Mouse (Mus musculus) heart, embryonic 11.5 days (tissue): ENCODE measurements around the gene Vwce. TPM values are rescaled to one million over a fixed set of nuclear protein-coding genes. Genes with fewer than 3 reads are reported as not detected.

Source experiments
- ATAC-seq: fragments of 200-750 bp; cut with Nextera tagmentation; replicated peaks from 2 replicates; pipeline ENCODE4 v1.8.0; 2017; ENCODE audit warnings: moderate library complexity; ENCODE audit not compliant: insufficient number of reproducible peaks, low FRiP score, low TSS enrichment
- H3K27ac ChIP-seq: fragments of 300-500 bp; sonication (generic); 2 replicates; pipeline ENCODE4 v1.5.1; 2014; ENCODE audit warnings: mild to moderate bottlenecking, low read depth, low read length
- H3K27me3 ChIP-seq: fragments of 300-500 bp; sonication (generic); 2 replicates; pipeline ENCODE4 v1.6.1; 2014; ENCODE audit warnings: mild to moderate bottlenecking, low read length, mixed read lengths; ENCODE audit not compliant: control insufficient read depth, insufficient read depth
- H3K36me3 ChIP-seq: fragments of 300-500 bp; sonication (generic); 2 replicates; pipeline ENCODE4 v1.6.1; 2014; ENCODE audit warnings: mild to moderate bottlenecking, low read length, moderate library complexity, mixed read lengths; ENCODE audit not compliant: control insufficient read depth, insufficient read depth
- H3K4me1 ChIP-seq: fragments of 300-500 bp; sonication (generic); 2 replicates; pipeline ENCODE4 v1.6.1; 2014; ENCODE audit warnings: low read length; ENCODE audit not compliant: control insufficient read depth, insufficient read depth
- H3K4me2 ChIP-seq: fragments of 300-500 bp; sonication (generic); 2 replicates; pipeline ENCODE4 v1.6.1; 2014; ENCODE audit warnings: mild to moderate bottlenecking, moderate library complexity
- H3K4me3 ChIP-seq: fragments of 300-500 bp; sonication (generic); 2 replicates; pipeline ENCODE4 v1.5.1; 2014; ENCODE audit warnings: low read depth, low read length
- H3K9ac ChIP-seq: fragments of 300-500 bp; sonication (generic); 2 replicates; pipeline ENCODE4 v1.6.1; 2014; ENCODE audit warnings: mild to moderate bottlenecking, low read depth, low read length, moderate library complexity
- H3K9me3 ChIP-seq: fragments of 300-500 bp; sonication (generic); replicated peaks from 2 replicates; pipeline ENCODE4 v1.6.1; 2016; ENCODE audit warnings: low read length; ENCODE audit not compliant: control insufficient read depth
- WGBS: fragments of 180-500 bp; shearing (Covaris S2); extraction: QIAGEN DNeasy Blood & Tissue Kit; methylation state at CpG from one replicate; pipeline ENCODE4 v1.1.7; 2014; ENCODE audit not compliant: insufficient replicate concordance; 5-methylcytosine and 5-hydroxymethylcytosine counted together
- polyA plus RNA-seq: library from polyadenylated mRNA; unstranded; fragments of >200 nt; fragmentation: Nextera tagmentation; extraction: Ambion mirVana; gene quantifications from 2 replicates; pipeline ENCODE4 v1.2.1, GENCODE M21; 2014

Gene Vwce
- polyA plus RNA-seq, 1 experiment from 2014 or later = 0.46 TPM

GRCm38 (mm10) chr19:10691121-10691520 is 57.1 kb downstream of the Vwce start:
- peaks cover 34% of the 10 kb centered on the region for H3K4me1 ChIP-seq
- H3K4me3 ChIP-seq = no peak overlapping the region
- no peaks in the 10 kb centered on the region for H3K27me3 ChIP-seq
- no peak overlapping the region for H3K4me2 ChIP-seq
- H3K27ac ChIP-seq = no peak overlapping the region
- WGBS = 85% methylated on average over 4 of the region's 4 CpGs
- H3K36me3 ChIP-seq = no peaks in the 10 kb centered on the region
- H3K9me3 ChIP-seq = no peaks in the 10 kb centered on the region
- no peak for ATAC-seq
- no peak overlapping the region for H3K9ac ChIP-seq

DNA sequence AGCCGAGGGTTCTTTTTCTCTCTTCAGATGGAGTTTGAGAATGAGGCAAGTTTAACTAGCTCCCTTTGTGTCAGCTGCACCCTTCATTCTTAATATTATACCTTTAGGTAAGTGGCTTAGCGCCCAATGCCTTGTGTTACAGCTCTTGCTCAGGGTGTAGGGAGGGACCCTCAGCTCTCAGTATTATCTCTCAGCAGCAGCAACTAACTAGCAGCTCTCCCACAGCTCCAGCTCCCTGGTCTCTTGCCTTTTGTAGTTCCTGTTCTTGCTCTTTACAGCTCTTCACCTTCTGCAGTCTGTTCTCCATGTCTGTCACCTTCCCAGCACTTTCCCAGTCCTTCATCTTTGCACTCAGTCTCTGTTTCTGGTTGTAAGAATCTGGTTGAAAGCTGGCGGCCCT is 57.6 kb downstream of the Vwce start:
- no peaks in the 10 kb centered on the region for H3K9me3 ChIP-seq
- 0 out of 2 replicates have a peak overlapping the region, but pooled peaks have one; percentile 9 for H3K4me2 ChIP-seq
- no peaks in the 10 kb centered on the region for H3K36me3 ChIP-seq
- no peak for ATAC-seq
- no peak overlapping the region; the same call in 1 of the 2 replicates for H3K27ac ChIP-seq
- no peak overlapping the region for H3K4me3 ChIP-seq
- 53% methylated on average over 3 of the region's 3 CpGs for WGBS
- no peaks in the 10 kb centered on the region for H3K27me3 ChIP-seq
- H3K4me1 ChIP-seq = peaks cover 34% of the 10 kb centered on the region
- H3K9ac ChIP-seq = peak overlapping the region; percentile 50; the same call in 1 of the 2 replicates

- 86% methylated on average over 4 of the region's 4 CpGs for WGBS
- H3K4me2 ChIP-seq = no peak overlapping the region
- ATAC-seq = no peak
Measured at GRCm38 (mm10) chr19:10692361-10692760, 58.3 kb downstream of the Vwce start.

GRCm38 (mm10) chr19:10693926-10694682 is 60.1 kb downstream of the Vwce start:
- Histone ChIP-seq H3K4me3 (no peak overlapping the region), H3K36me3 (no peaks in the 10 kb centered on the region), H3K4me2 (no peak overlapping the region), H3K27me3 (no peaks in the 10 kb centered on the region), H3K27ac (no peak overlapping the region), H3K9me3 (no peaks in the 10 kb centered on the region), H3K4me1 (peaks cover 49% of the 10 kb centered on the region), H3K9ac (no peak overlapping the region)
- 84% methylated on average over 10 of the region's 10 CpGs for WGBS
- ATAC-seq = no peak

More at GRCm38 (mm10) chr19:10692361-10692760, 58.3 kb downstream of the Vwce start:
- H3K9me3 ChIP-seq = no peaks in the 10 kb centered on the region
- H3K4me3 ChIP-seq = no peak overlapping the region
- no peaks in the 10 kb centered on the region for H3K36me3 ChIP-seq
- H3K9ac ChIP-seq = no peak overlapping the region
- no peak overlapping the region for H3K27ac ChIP-seq
- peaks cover 39% of the 10 kb centered on the region for H3K4me1 ChIP-seq
- no peaks in the 10 kb centered on the region for H3K27me3 ChIP-seq

DNA sequence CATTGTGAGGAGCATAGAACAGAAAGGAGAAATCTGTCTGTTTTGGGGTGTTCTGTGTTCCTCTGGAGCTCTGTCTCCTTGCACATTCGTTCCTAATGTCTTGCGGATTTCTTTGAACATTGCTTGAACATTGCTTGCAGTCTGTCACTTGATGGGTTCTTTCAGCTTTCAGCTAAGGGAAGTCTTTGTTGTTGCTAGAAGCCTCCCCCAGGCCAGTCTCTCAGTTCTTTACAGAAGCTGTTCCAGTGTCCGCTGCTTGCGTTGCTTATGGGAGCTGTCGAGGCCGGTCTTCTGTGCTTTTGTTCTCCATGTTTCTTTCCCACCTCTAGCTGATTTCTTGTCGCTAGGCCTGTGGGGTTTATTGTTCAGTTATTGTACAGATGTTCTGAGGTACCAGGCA is 61.8 kb downstream of the Vwce start:
- no peak overlapping the region for H3K4me2 ChIP-seq
- H3K9ac ChIP-seq = no peak overlapping the region; the same call in 1 of the 2 replicates
- no peak for ATAC-seq
- no peak overlapping the region for H3K4me3 ChIP-seq
- WGBS = 64% methylated on average over 7 of the region's 7 CpGs
- H3K9me3 ChIP-seq = no peaks in the 10 kb centered on the region
- H3K27me3 ChIP-seq = no peaks in the 10 kb centered on the region
- peaks cover 50% of the 10 kb centered on the region for H3K4me1 ChIP-seq
- H3K36me3 ChIP-seq = no peaks in the 10 kb centered on the region
- 0 out of 2 replicates have a peak overlapping the region, but pooled peaks have one; percentile 2 for H3K27ac ChIP-seq

DNA sequence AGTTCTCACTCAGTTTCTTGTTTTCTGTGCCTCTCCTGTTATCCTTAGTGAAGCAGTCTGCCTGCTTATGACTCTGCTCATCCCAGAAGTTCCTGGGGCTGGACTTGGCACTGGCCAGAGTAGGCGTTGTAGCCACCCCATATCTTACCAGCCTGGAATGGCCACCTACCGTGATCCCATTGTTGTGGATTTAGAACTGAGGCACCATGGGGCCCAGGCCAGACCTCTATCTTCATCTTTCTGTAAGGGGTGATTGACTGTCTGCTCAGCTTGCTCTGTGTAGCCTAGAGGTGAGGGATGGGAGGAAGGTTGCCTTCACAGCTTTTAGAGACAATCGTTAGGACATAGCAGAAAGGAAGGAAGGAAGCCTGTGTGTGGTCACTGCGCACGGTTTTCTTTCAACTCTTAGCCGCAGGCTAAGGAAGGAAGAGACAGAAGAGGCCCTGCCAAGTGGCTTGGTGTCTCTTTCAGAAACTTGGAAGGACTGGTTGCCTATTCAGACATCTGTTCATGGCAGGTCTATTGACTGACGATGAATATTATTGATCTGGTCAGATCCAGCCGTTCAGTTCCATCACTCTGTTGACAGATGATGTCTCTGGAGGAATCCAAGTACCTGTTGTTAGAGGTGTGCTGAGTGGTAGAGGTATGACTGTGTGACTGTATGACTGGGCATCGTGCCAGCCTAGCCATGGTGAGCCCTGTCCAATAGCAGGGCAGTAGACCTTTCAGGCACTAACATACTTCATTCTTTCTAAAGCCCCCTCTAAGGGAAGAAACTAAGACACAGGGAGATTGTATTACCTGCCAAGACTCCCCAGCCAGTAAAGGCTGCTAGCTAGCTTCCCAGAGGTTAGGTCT is 64.3 kb downstream of the Vwce start:
- Histone ChIP-seq H3K27ac (no peak overlapping the region), H3K4me2 (no peak overlapping the region), H3K27me3 (no peaks in the 10 kb centered on the region), H3K9ac (no peak overlapping the region), H3K9me3 (no peaks in the 10 kb centered on the region), H3K4me3 (no peak overlapping the region), H3K36me3 (no peaks in the 10 kb centered on the region), H3K4me1 (peaks cover 51% of the 10 kb centered on the region)
- no peak for ATAC-seq
- WGBS = 62% methylated on average over 9 of the region's 9 CpGs

- H3K9me3 ChIP-seq = no peaks in the 10 kb centered on the region
- 45% methylated on average over 9 of the region's 9 CpGs for WGBS
- ATAC-seq = no peak
- no peak overlapping the region for H3K4me2 ChIP-seq
- H3K27me3 ChIP-seq = no peaks in the 10 kb centered on the region
- H3K27ac ChIP-seq = peak overlapping the region; percentile 59
- 0 out of 2 replicates have a peak overlapping the region, but pooled peaks have one; percentile 28 for H3K9ac ChIP-seq
- peaks cover 52% of the 10 kb centered on the region for H3K4me1 ChIP-seq
- H3K36me3 ChIP-seq = no peaks in the 10 kb centered on the region
- H3K4me3 ChIP-seq = no peak overlapping the region
Measured at GRCm38 (mm10) chr19:10699851-10700250, 65.8 kb downstream of the Vwce start.

GRCm38 (mm10) chr19:10701013-10701726 is 67.2 kb downstream of the Vwce start:
- no peak for ATAC-seq

More at GRCm38 (mm10) chr19:10701013-10701726, 67.2 kb downstream of the Vwce start:
- Histone ChIP-seq H3K27me3 (no peaks in the 10 kb centered on the region), H3K27ac (no peak overlapping the region), H3K4me3 (no peak overlapping the region), H3K4me1 (peaks cover 54% of the 10 kb centered on the region), H3K9ac (no peak overlapping the region), H3K9me3 (no peaks in the 10 kb centered on the region), H3K36me3 (no peaks in the 10 kb centered on the region), H3K4me2 (no peak overlapping the region)
- 70% methylated on average over 6 of the region's 6 CpGs for WGBS
